Mouse (Mus musculus) G1E (cell line): ENCODE data around the gene Med25. TPM values are rescaled to one million over a fixed set of nuclear protein-coding genes. Genes with fewer than 3 reads are reported as not detected.

Source experiments
- ATAC-seq: 2 replicates; pipeline ENCODE4 v1.8.0; 2016; ENCODE audit warnings: mild to moderate bottlenecking; ENCODE audit not compliant: insufficient number of reproducible peaks, poor library complexity, low FRiP score, severe bottlenecking; ENCODE audit errors: extremely low read depth
- DNase-seq: peaks from one replicate; pipeline ENCODE4 v3.0.0; 2012; ENCODE audit warnings: low spot score
- H3K27me3 ChIP-seq: 2 replicates; pipeline ENCODE4 v1.6.1; 2012; ENCODE audit warnings: mild to moderate bottlenecking, low read length, inconsistent platforms; ENCODE audit not compliant: insufficient read depth
- H3K36me3 ChIP-seq: replicated peaks from 2 replicates; pipeline ENCODE3; 2012; ENCODE audit warnings: mild to moderate bottlenecking, inconsistent platforms
- H3K4me1 ChIP-seq: 2 replicates; pipeline ENCODE4 v1.6.1; 2012; ENCODE audit warnings: low read depth, low read length, inconsistent platforms, mixed read lengths; ENCODE audit not compliant: insufficient read depth
- H3K4me3 ChIP-seq: 2 replicates; pipeline ENCODE4 v1.5.1; 2012; ENCODE audit warnings: low read depth, mild to moderate bottlenecking, inconsistent platforms, low read length, moderate library complexity, mixed read lengths
- H3K9me3 ChIP-seq: replicated peaks from 2 replicates; pipeline ENCODE4 v1.6.1; 2012; ENCODE audit warnings: inconsistent platforms
- CTCF ChIP-seq: IDR thresholded peaks from 2 replicates; pipeline ENCODE4 v1.5.1; 2012; ENCODE audit warnings: low read depth, low read length, inconsistent platforms, mixed read lengths
- GATA1 ChIP-seq: IDR thresholded peaks from 2 replicates; pipeline ENCODE4 v1.6.1; 2012; ENCODE audit warnings: borderline replicate concordance, low read length, inconsistent platforms, mixed read lengths
- GATA2 ChIP-seq: IDR thresholded peaks from 2 replicates; pipeline ENCODE4 v1.6.1; 2012; ENCODE audit warnings: low read depth, low read length, inconsistent platforms, borderline replicate concordance
- POLR2AphosphoS5 ChIP-seq: IDR thresholded peaks from 2 replicates; pipeline ENCODE4 v1.6.1; 2012; ENCODE audit warnings: low read depth, low read length, inconsistent platforms; ENCODE audit not compliant: insufficient replicate concordance
- TAL1 ChIP-seq: conservative IDR thresholded peaks from 2 replicates; pipeline ENCODE4 v1.6.1; 2012; ENCODE audit warnings: low read depth, low read length, inconsistent platforms, mixed read lengths
- polyA plus RNA-seq: library from polyadenylated mRNA; stranded (reverse); fragments of >175 nt; gene quantifications from 2 replicates; pipeline ENCODE4 v1.2.3, GENCODE M21; 2012
- total RNA-seq, 2 experiments: library from RNA; stranded (forward) in 1 of 2; stranded (reverse) in 1 of 2; fragments of 200-1000 nt in 1 of 2; fragments of >200 nt in 1 of 2; fragmentation: Nextera tagmentation in 1 of 2; gene quantifications; 2 replicates each; pipeline ENCODE4 v1.2.3; 2014 to 2017

Med25 gene
- total and polyA plus RNA-seq, 3 experiments = 14.0 to 367 (median 96.6) TPM

DNA sequence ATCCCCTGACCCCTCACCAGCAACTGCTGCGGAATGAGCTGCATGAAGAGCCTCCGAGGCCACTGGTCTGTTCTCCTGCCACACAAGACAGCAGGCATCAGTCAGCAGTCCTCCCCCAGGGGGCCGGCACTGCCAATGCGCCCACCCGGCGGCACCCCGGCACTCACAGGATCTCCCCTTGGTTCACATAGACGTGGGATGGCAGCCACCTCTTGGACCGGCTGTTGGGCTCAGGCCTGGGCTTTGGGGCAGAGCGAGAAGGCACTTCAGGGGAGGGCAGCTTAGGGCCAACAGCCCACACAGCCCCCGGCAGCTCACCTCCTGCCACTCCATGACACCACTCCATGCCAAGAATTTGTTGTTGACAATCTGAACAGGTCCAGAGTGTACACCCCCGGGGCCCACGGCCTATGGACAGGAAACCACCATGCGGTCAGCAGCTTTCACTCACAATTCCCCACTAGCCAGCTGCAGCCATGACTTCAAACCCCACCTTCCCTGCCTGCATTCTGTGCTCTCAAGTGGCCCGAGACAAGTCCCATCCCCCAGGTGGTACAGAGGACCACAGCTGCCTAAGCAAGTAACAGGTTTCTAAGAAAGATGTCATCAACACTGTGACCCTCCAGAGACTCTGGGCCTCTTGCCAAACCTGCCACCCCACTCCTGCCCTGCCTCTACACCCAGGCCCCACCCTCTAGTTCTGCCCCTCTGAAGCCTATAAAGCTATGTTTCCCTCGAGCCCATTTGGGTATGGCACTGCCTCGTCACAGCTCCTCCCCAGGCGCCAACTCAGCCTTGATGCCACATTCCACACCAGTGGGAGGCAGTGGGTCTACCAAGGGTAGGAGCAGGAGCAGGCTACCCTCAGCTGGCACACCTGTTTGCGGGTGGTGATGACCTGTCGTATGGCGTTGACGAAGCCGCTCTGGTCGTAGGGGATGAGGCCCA lies 27.6 kb downstream of the Med25 start:
- ATAC-seq = no peak
- Histone ChIP-seq H3K9me3 (peaks cover 4% of the 10 kb centered on the region; the same call in 1 of the 2 replicates), H3K36me3 (peaks cover 81% of the 10 kb centered on the region), H3K27me3 (no peaks in the 10 kb centered on the region), H3K4me3 (no peak overlapping the region; the same call in 1 of the 2 replicates), H3K4me1 (peaks cover 79% of the 10 kb centered on the region)
- no peak for TF ChIP-seq GATA1
- DNase-seq = peak; percentile 62

DNA sequence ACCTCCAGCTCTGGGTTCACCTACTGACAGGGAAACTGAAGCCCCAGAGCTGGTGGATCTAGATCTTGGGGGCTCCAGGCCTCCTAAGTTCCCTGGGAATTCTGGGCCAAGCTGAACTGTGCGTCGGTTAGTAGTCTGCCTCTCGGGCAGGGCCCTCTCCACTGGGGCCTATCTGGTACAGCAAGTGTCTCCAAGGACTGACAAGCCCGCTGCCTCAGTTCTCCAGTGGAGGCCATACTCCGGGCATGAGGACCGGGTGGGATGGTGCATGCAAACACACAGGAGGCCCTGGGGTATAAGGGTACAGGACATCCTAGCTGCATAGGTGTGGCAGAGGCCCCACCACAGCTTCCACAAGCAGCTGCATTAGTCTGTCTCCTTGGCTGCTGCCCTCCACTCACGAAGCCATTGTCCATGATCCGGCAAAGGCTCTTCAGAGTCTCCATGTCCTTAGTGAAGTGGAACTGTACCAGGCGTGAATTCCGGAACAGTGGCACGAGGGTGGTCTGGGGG lies 28.5 kb downstream of the Med25 start:
- no peak for ATAC-seq
- peaks cover 4% of the 10 kb centered on the region; the same call in 1 of the 2 replicates for H3K9me3 ChIP-seq
- peaks cover 86% of the 10 kb centered on the region for H3K4me1 ChIP-seq
- H3K36me3 ChIP-seq = peaks cover 89% of the 10 kb centered on the region
- DNase-seq = no peak
- TF ChIP-seq GATA2 (no peak), CTCF (no peak), POLR2AphosphoS5 (no peak), GATA1 (no peak), TAL1 (no peak)
- no peaks in the 10 kb centered on the region for H3K27me3 ChIP-seq
- H3K4me3 ChIP-seq = no peak overlapping the region; the same call in 1 of the 2 replicates

GRCm38 (mm10) chr7:44863210-44863609 lies 29.3 kb downstream of the Med25 start:
- ATAC-seq (no peak), DNase-seq (no peak)
- TF ChIP-seq POLR2AphosphoS5 (no peak), GATA2 (no peak), GATA1 (no peak), CTCF (no peak), TAL1 (no peak)
- H3K4me3 ChIP-seq = no peak overlapping the region
- H3K4me1 ChIP-seq = peaks cover 86% of the 10 kb centered on the region
- H3K36me3 ChIP-seq = peaks cover 96% of the 10 kb centered on the region
- no peaks in the 10 kb centered on the region for H3K27me3 ChIP-seq
- peaks cover 4% of the 10 kb centered on the region; the same call in 1 of the 2 replicates for H3K9me3 ChIP-seq

GRCm38 (mm10) chr7:44862434-44862833 lies 30.1 kb downstream of the Med25 start:
- TF ChIP-seq GATA2 (no peak), CTCF (no peak), TAL1 (no peak), POLR2AphosphoS5 (no peak), GATA1 (no peak)

GRCm38 (mm10) chr7:44861429-44861816 lies 31.1 kb downstream of the Med25 start:
- H3K9me3 ChIP-seq = peaks cover 4% of the 10 kb centered on the region; the same call in 1 of the 2 replicates
- DNase-seq (no peak), ATAC-seq (no peak)
- H3K4me1 ChIP-seq = peaks cover 82% of the 10 kb centered on the region
- no peak overlapping the region; the same call in 1 of the 2 replicates for H3K4me3 ChIP-seq
- no peak for TF ChIP-seq GATA1
- TF ChIP-seq CTCF = no peak
- no peak for TF ChIP-seq GATA2
- TF ChIP-seq POLR2AphosphoS5 = no peak
- no peak for TF ChIP-seq TAL1
- H3K36me3 ChIP-seq = peaks cover 83% of the 10 kb centered on the region
- no peaks in the 10 kb centered on the region for H3K27me3 ChIP-seq

More at GRCm38 (mm10) chr7:44862434-44862833, 30.1 kb downstream of the Med25 start:
- Histone ChIP-seq H3K36me3 (peaks cover 92% of the 10 kb centered on the region), H3K4me3 (no peak overlapping the region), H3K9me3 (peaks cover 4% of the 10 kb centered on the region; the same call in 1 of the 2 replicates), H3K27me3 (no peaks in the 10 kb centered on the region), H3K4me1 (peaks cover 84% of the 10 kb centered on the region)
- ATAC-seq (no peak), DNase-seq (no peak)
